In genomic region chr12:29530823-29531222, GRCm38 (mm10) we compare ENCODE assay signal across 11 mouse cellular contexts. TPM values are rescaled to one million over a fixed set of nuclear protein-coding genes. Genes with fewer than 3 reads are reported as not detected.
DNase-seq lines count a peak whose midpoint lies in the region; ATAC-seq and TF ChIP-seq lines count a peak whose summit lies in the region.
"Had no signal": no experiment of that assay in that cellular context is flagged by ENCODE, and none has a peak within 500 bp of the region (broad histone marks: within the 10 kb centered on the region; RNA-seq: fewer than 3 reads in every experiment).

No protein-coding gene starts in this region.

- peak overlapping the region; percentile 55 for H3K4me3 ChIP-seq in left cerebral cortex, adult 2 months
- peak overlapping the region; percentile 31 for H3K4me3 ChIP-seq in hindbrain, embryonic 11.5 days (ENCODE audit: low read depth, low read length)
- peak overlapping the region; percentile 40 for H3K4me3 ChIP-seq in midbrain, embryonic 12.5 days
- H3K4me3 ChIP-seq in neural tube, embryonic 15.5 days (replicated peaks), result peak overlapping the region; percentile 48

- no peak for TF ChIP-seq CTCF in left cerebral cortex, adult 2 months (IDR thresholded peaks at IDR 0.05)

- no peak for DNase-seq in left cerebral cortex, adult 2 months (ENCODE audit: extremely low spot score in 1 of 2, low spot score in 2 of 2)
- DNase-seq in left cerebral cortex, postnatal 25 days (ENCODE audit: low spot score in 2 of 2), result no peak
- DNase-seq in hindbrain, embryonic 11.5 days (ENCODE audit: low spot score), result no peak
- DNase-seq in gastrocnemius, adult 8-10 months (ENCODE audit: low spot score in 2 of 2), result no peak
- no peak for DNase-seq in adrenal gland, postnatal 14 days
- no peak for DNase-seq in liver
- DNase-seq: lung, adult 2 months had no signal

- peak overlapping the region; percentile 42 for H3K9ac ChIP-seq in hindbrain, embryonic 11.5 days (ENCODE audit: low read depth, low read length)
- H3K9ac ChIP-seq in midbrain, embryonic 12.5 days (replicated peaks), result peak overlapping the region; percentile 50; the same call in 1 of the 2 replicates
- peak overlapping the region; percentile 67 for H3K9ac ChIP-seq in neural tube, embryonic 15.5 days (replicated peaks)

- H3K9me3 ChIP-seq in hindbrain, embryonic 11.5 days (ENCODE audit: control insufficient read depth, low read length), result no peaks in the 10 kb centered on the region
- no peaks in the 10 kb centered on the region for H3K9me3 ChIP-seq in midbrain, embryonic 12.5 days
- H3K9me3 ChIP-seq in neural tube, embryonic 15.5 days (replicated peaks), result no peaks in the 10 kb centered on the region

- 85% methylated on average over 7 of the region's 7 CpGs for WGBS in hindbrain, embryonic 11.5 days
- 63% methylated on average over 7 of the region's 7 CpGs for WGBS in midbrain, embryonic 12.5 days
- 29% methylated on average over 7 of the region's 7 CpGs for WGBS in neural tube, embryonic 15.5 days

- no peak for ATAC-seq in hindbrain, embryonic 11.5 days (ENCODE audit: low FRiP score)
- ATAC-seq in midbrain, embryonic 12.5 days (ENCODE audit: low FRiP score, low read depth), result no peak
- ATAC-seq in neural tube, embryonic 15.5 days (ENCODE audit: low FRiP score), result no peak

- H3K36me3 ChIP-seq in hindbrain, embryonic 11.5 days (ENCODE audit: control insufficient read depth, insufficient read depth, low read length), result no peaks in the 10 kb centered on the region
- no peaks in the 10 kb centered on the region for H3K36me3 ChIP-seq in midbrain, embryonic 12.5 days
- no peaks in the 10 kb centered on the region for H3K36me3 ChIP-seq in neural tube, embryonic 15.5 days

- intact Hi-C loops in left cerebral cortex, adult 2 months (cut with DNase I), result loop anchor here (5.0 to 10.0 kb wide), 4 partner anchors 249 to 829 kb away; no protein-coding TSS in a partner anchor
- intact Hi-C loops in left cerebral cortex, postnatal 25 days (cut with DNase I), result loop anchor here (10.0 kb wide), 2 partner anchors 656 to 946 kb away; partner anchors contain the start of gene Allc

- H3K4me1 ChIP-seq in hindbrain, embryonic 11.5 days (replicated peaks; ENCODE audit: control insufficient read depth, insufficient read depth, low read length), result no peaks in the 10 kb centered on the region; the same call in 1 of the 2 replicates
- H3K4me1 ChIP-seq in midbrain, embryonic 12.5 days, result peaks cover 42% of the 10 kb centered on the region
- H3K4me1 ChIP-seq in neural tube, embryonic 15.5 days, result peaks cover 17% of the 10 kb centered on the region; the same call in 1 of the 2 replicates

- H3K4me2 ChIP-seq in hindbrain, embryonic 11.5 days (replicated peaks; ENCODE audit: low read depth, low read length), result peak overlapping the region; percentile 32
- peak overlapping the region; percentile 50 for H3K4me2 ChIP-seq in midbrain, embryonic 12.5 days (replicated peaks)
- peak overlapping the region; percentile 55 for H3K4me2 ChIP-seq in neural tube, embryonic 15.5 days

- H3K27ac ChIP-seq in left cerebral cortex, adult 2 months, result peak overlapping the region; percentile 95
- H3K27ac ChIP-seq in hindbrain, embryonic 11.5 days (ENCODE audit: low read depth, low read length), result peak overlapping the region; percentile 86
- H3K27ac ChIP-seq in midbrain, embryonic 12.5 days (replicated peaks), result peak overlapping the region; percentile 92
- H3K27ac ChIP-seq in neural tube, embryonic 15.5 days (replicated peaks), result peak overlapping the region; percentile 91
- H3K27ac ChIP-seq: macrophage had no signal

- peaks cover 4% of the 10 kb centered on the region; the same call in 1 of the 2 replicates for H3K27me3 ChIP-seq in hindbrain, embryonic 11.5 days (ENCODE audit: control insufficient read depth, insufficient read depth, low read length)
- H3K27me3 ChIP-seq in midbrain, embryonic 12.5 days, result peaks cover 45% of the 10 kb centered on the region
- no peaks in the 10 kb centered on the region for H3K27me3 ChIP-seq in neural tube, embryonic 15.5 days (replicated peaks)

RNA-seq across cellular contexts. Expression of gene Myt1l, which starts 2.6 kb away (rescaled TPM):
- 100 to 1,000 TPM; 210 to 254 TPM for total RNA-seq in left cerebral cortex, adult 2 months (2021)
- 100 to 1,000 TPM; 218 to 245 TPM for total RNA-seq in left cerebral cortex, postnatal 25 days (2021)
- polyA plus RNA-seq in hindbrain, embryonic 11.5 days (2014; fragmentation: Nextera tagmentation; extraction: Ambion mirVana), result 26.7 and 30.9 TPM in 2 replicates
- polyA plus RNA-seq in midbrain, embryonic 12.5 days (2016; fragmentation: Nextera tagmentation; extraction: Ambion mirVana), result 53.0 and 53.1 TPM in 2 replicates
- 178 and 228 TPM in 2 replicates for polyA plus RNA-seq in neural tube, embryonic 15.5 days (2015; fragmentation: Nextera tagmentation; extraction: Ambion mirVana)
- total RNA-seq in gastrocnemius, adult 8-10 months (2022), result under 1 TPM in 1 of 4 experiments, not detected in 3; 0.35 TPM
- total RNA-seq in adrenal gland, postnatal 14 days (2021), result 1.9 and 2.1 TPM in 2 replicates
- polyA plus RNA-seq: C2C12; lung, adult 2 months; macrophage had no signal

Comparison
In these comparisons a context has a peak if more than half of its experiments do, and no peak if none do; other contexts are left out.
1. RNA of gene Myt1l, which starts 2.6 kb away (total RNA-seq): 210 to 254 TPM in left cerebral cortex, adult 2 months and 218 to 245 TPM in left cerebral cortex, postnatal 25 days; 1.9 to 2.1 TPM in adrenal gland, postnatal 14 days and 0.35 TPM in gastrocnemius, adult 8-10 months; every median in the first group is over 10 times any median in the second.
2. Peak in every context shown above with its lines, with median percentiles within 50 percentile points of each other: H3K27ac ChIP-seq, H3K4me3 ChIP-seq, H3K4me2 ChIP-seq and H3K9ac ChIP-seq.